Mouse (Mus musculus): ENCODE measurements around the gene Nyap1. TPM values are rescaled to one million over a fixed set of nuclear protein-coding genes. Genes with fewer than 3 reads are reported as not detected.
A peak's percentile ranks its signal among the peaks of the same experiment; 100 is the strongest.

The Nyap1 gene
- polyA plus RNA-seq, 1 experiment from 2014 or later, result 41.3 TPM

DNA sequence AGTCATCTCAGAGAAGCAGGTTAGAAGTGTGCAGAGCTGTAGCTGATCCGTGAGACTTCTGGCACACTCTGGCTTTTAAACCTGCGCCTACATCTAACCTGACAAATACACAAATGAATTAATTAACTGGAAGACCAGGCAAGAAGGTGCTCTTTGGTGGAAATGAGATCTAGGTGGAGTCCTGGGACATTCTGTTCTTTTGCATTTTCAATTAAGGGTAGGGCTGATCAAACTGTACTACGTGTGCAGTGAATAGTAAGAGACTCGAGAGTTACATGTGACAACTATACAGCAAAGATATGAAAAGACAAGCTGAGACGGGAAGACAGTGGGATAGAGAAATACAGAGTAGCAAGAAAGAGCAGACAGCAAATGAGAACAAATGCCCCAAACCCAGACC is 28.0 kb downstream of the Nyap1 start:
- WGBS, result 88% methylated on average over 5 of the region's 5 CpGs
- no peak overlapping the region for H3K9ac ChIP-seq (replicated peaks)
- no peaks in the 10 kb centered on the region for H3K4me1 ChIP-seq
- H3K4me2 ChIP-seq, result no peak overlapping the region
- no peaks in the 10 kb centered on the region for H3K9me3 ChIP-seq (replicated peaks)
- H3K4me3 ChIP-seq (replicated peaks), result no peak overlapping the region
- no peaks in the 10 kb centered on the region for H3K27me3 ChIP-seq (replicated peaks)
- no peak overlapping the region for H3K27ac ChIP-seq (replicated peaks)
- no peaks in the 10 kb centered on the region for H3K36me3 ChIP-seq
- no peak for ATAC-seq (ENCODE audit: low FRiP score)

- peaks cover 9% of the 10 kb centered on the region for H3K4me1 ChIP-seq
- peak overlapping the region; percentile 23; the same call in 1 of the 2 replicates for H3K4me2 ChIP-seq
- no peaks in the 10 kb centered on the region for H3K27me3 ChIP-seq (replicated peaks)
- H3K9me3 ChIP-seq (replicated peaks), result no peaks in the 10 kb centered on the region
- H3K4me3 ChIP-seq (replicated peaks), result no peak overlapping the region
- H3K36me3 ChIP-seq, result no peaks in the 10 kb centered on the region
- no peak overlapping the region for H3K9ac ChIP-seq (replicated peaks)
- 0 out of 2 replicates have a peak overlapping the region, but pooled peaks have one; percentile 33 for H3K27ac ChIP-seq (replicated peaks)
- peak; percentile 41; the same call in 1 of the 2 replicates for ATAC-seq (ENCODE audit: low FRiP score)
- 50% methylated on average over 12 of the region's 12 CpGs for WGBS
Observed at GRCm38 (mm10) chr5:137706913-137707633, 34.3 kb downstream of the Nyap1 start.

DNA sequence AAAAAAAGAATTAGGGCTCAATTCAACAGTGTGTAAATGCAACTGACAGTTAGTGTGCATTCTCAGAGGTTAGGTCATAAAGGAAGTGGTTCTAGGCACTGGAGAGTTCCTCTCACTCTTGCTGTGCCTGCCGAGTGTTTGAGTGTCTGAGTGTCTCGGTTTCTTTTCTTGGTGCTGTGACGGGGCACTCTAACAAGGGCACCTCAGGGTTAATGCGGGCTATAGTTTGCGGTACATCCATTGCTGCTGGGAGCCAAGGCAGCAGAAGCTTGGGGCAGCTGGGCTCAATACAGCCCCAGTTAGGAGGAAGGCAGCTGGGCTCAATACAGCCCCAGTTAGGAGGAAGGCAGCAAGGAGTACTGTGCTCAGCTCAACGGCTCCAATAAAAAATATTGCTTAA is 36.2 kb downstream of the Nyap1 start:
- 22% methylated on average over 6 of the region's 6 CpGs for WGBS
- Histone ChIP-seq H3K36me3 (no peaks in the 10 kb centered on the region), H3K9ac (replicated peaks) (no peak overlapping the region), H3K4me1 (peaks cover 9% of the 10 kb centered on the region), H3K4me2 (no peak overlapping the region), H3K27me3 (replicated peaks) (no peaks in the 10 kb centered on the region), H3K9me3 (replicated peaks) (no peaks in the 10 kb centered on the region), H3K4me3 (replicated peaks) (no peak overlapping the region), H3K27ac (replicated peaks) (no peak overlapping the region)
- no peak for ATAC-seq (ENCODE audit: low FRiP score)

DNA sequence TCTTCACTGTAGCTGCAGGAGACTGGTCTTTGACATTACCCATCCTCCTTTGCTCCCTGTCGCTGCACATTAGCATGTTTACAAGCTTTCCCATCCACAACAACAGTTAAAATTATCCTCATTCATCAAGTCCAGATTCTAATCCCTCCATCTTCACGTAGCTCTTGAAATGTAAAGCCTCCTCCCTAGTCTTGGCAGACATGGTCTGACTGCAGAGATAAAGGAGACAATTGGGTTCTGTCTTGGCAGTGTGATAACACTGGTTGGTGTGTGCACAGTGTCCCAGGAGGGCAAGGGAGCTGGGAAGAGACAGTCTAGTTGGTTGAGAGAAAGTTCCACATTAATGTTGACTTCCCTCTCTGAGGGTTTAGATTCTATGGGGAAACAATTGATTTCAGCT is 41.6 kb downstream of the Nyap1 start:
- Histone ChIP-seq H3K36me3 (no peaks in the 10 kb centered on the region), H3K4me1 (no peaks in the 10 kb centered on the region), H3K27me3 (replicated peaks) (no peaks in the 10 kb centered on the region), H3K9me3 (replicated peaks) (no peaks in the 10 kb centered on the region), H3K4me2 (no peak overlapping the region), H3K4me3 (replicated peaks) (no peak overlapping the region), H3K27ac (replicated peaks) (no peak overlapping the region), H3K9ac (replicated peaks) (no peak overlapping the region)
- ATAC-seq (ENCODE audit: low FRiP score), result no peak
- WGBS, result 61% methylated on average over 2 of the region's 2 CpGs

GRCm38 (mm10) chr5:137699080-137699479 is 42.3 kb downstream of the Nyap1 start:
- H3K9ac ChIP-seq (replicated peaks), result no peak overlapping the region
- 78% methylated on average over 3 of the region's 3 CpGs for WGBS
- no peak overlapping the region for H3K4me2 ChIP-seq
- H3K27me3 ChIP-seq (replicated peaks), result no peaks in the 10 kb centered on the region
- no peak overlapping the region for H3K4me3 ChIP-seq (replicated peaks)
- H3K27ac ChIP-seq (replicated peaks), result no peak overlapping the region
- ATAC-seq (ENCODE audit: low FRiP score), result no peak
- H3K36me3 ChIP-seq, result no peaks in the 10 kb centered on the region
- no peaks in the 10 kb centered on the region for H3K4me1 ChIP-seq
- no peaks in the 10 kb centered on the region for H3K9me3 ChIP-seq (replicated peaks)

DNA sequence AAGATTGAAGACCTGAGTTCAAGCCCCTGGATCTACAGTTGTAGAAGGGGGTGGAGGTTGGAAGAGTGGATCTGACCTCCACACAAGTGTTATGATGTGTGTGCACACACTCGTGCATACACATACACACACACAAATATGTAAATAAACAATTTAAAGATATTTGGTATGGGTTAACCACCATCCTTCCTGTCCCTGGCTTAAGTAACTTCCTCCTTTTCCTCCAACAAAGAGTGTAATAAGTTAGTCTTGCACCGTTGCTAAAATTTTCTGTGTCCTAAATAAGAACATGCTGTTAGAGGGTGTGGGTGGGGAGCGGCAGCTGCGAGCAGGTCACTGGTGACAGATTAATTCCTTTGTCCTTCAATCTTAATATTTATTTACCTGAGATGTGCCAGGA is 45.5 kb downstream of the Nyap1 start:
- no peak overlapping the region for H3K4me3 ChIP-seq (replicated peaks)
- H3K36me3 ChIP-seq, result no peaks in the 10 kb centered on the region
- WGBS, result 79% methylated on average over 4 of the region's 4 CpGs
- H3K27me3 ChIP-seq (replicated peaks), result no peaks in the 10 kb centered on the region
- H3K27ac ChIP-seq (replicated peaks), result no peak overlapping the region
- no peak for ATAC-seq (ENCODE audit: low FRiP score)
- H3K4me1 ChIP-seq, result no peaks in the 10 kb centered on the region
- no peak overlapping the region for H3K9ac ChIP-seq (replicated peaks)
- H3K9me3 ChIP-seq (replicated peaks), result no peaks in the 10 kb centered on the region
- H3K4me2 ChIP-seq, result no peak overlapping the region

DNA sequence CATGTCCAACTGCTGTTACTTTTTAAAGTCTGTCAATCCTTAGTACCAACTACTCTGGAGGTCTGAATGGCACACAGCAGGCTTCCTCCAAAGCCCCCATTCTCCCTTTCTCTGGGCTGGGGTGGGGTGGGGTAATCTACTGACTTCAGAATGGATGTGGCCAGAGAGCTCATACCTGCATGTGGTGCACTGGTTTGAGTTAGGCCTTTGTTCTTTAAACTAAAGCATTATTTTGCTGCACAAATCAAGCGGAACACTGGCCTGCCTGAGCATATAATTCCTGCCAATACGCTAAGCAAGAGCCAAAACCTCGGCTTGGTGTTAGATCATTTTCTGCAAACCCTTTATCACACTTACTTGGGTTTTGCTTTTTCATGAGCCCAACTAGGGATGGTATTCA is 46.6 kb downstream of the Nyap1 start:
- no peaks in the 10 kb centered on the region for H3K4me1 ChIP-seq
- ATAC-seq (ENCODE audit: low FRiP score), result no peak
- WGBS, result 54% methylated on average over 3 of the region's 3 CpGs
- no peak overlapping the region for H3K4me2 ChIP-seq
- no peaks in the 10 kb centered on the region for H3K27me3 ChIP-seq (replicated peaks)
- no peak overlapping the region for H3K27ac ChIP-seq (replicated peaks)
- no peaks in the 10 kb centered on the region for H3K36me3 ChIP-seq
- no peaks in the 10 kb centered on the region for H3K9me3 ChIP-seq (replicated peaks)
- no peak overlapping the region for H3K9ac ChIP-seq (replicated peaks)
- no peak overlapping the region for H3K4me3 ChIP-seq (replicated peaks)

- no peaks in the 10 kb centered on the region for H3K36me3 ChIP-seq
- ATAC-seq (ENCODE audit: low FRiP score), result no peak
- H3K9me3 ChIP-seq (replicated peaks), result no peaks in the 10 kb centered on the region
- no peaks in the 10 kb centered on the region for H3K4me1 ChIP-seq
- H3K4me2 ChIP-seq, result no peak overlapping the region
- H3K9ac ChIP-seq (replicated peaks), result no peak overlapping the region
- H3K4me3 ChIP-seq (replicated peaks), result no peak overlapping the region
- WGBS, result 74% methylated on average over 1 of the region's 1 CpGs
- no peak overlapping the region for H3K27ac ChIP-seq (replicated peaks)
- H3K27me3 ChIP-seq (replicated peaks), result no peaks in the 10 kb centered on the region
Observed at GRCm38 (mm10) chr5:137691881-137692280, 49.5 kb downstream of the Nyap1 start.

DNA sequence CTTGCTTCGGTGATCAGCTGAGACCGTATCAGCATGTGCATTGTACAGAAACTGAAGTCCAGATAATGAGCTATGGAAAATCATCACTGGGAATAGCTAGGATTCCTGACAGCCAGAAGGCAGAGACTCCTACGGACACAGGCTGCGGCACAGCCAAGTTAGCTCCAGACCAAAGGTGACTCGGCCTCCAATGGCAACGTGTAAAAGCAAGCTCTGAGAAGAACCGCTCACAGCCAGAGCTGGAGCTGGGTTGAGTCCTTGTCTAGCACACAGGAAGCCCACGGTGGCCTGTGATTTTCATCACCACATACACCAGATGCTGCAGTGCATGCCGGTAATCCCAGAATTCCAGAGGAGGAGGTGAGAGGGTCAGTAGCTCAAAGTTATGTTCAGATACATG is 50.9 kb downstream of the Nyap1 start:
- no peak overlapping the region for H3K4me2 ChIP-seq
- H3K36me3 ChIP-seq, result no peaks in the 10 kb centered on the region
- H3K4me3 ChIP-seq (replicated peaks), result no peak overlapping the region
- ATAC-seq (ENCODE audit: low FRiP score), result no peak
- no peaks in the 10 kb centered on the region for H3K9me3 ChIP-seq (replicated peaks)
- no peaks in the 10 kb centered on the region for H3K27me3 ChIP-seq (replicated peaks)
- WGBS, result 70% methylated on average over 9 of the region's 9 CpGs
- no peaks in the 10 kb centered on the region for H3K4me1 ChIP-seq
- no peak overlapping the region for H3K9ac ChIP-seq (replicated peaks)
- H3K27ac ChIP-seq (replicated peaks), result no peak overlapping the region

- H3K9ac ChIP-seq (replicated peaks), result no peak overlapping the region
- no peaks in the 10 kb centered on the region for H3K27me3 ChIP-seq (replicated peaks)
- no peak overlapping the region for H3K4me2 ChIP-seq
- peaks cover 4% of the 10 kb centered on the region; the same call in 1 of the 2 replicates for H3K4me1 ChIP-seq
- no peak for ATAC-seq (ENCODE audit: low FRiP score)
- H3K4me3 ChIP-seq (replicated peaks), result no peak overlapping the region
- no peaks in the 10 kb centered on the region for H3K36me3 ChIP-seq
- no peak overlapping the region for H3K27ac ChIP-seq (replicated peaks)
- H3K9me3 ChIP-seq (replicated peaks), result no peaks in the 10 kb centered on the region
- WGBS, result 90% methylated on average over 3 of the region's 3 CpGs
Observed at GRCm38 (mm10) chr5:137689974-137690373, 51.4 kb downstream of the Nyap1 start.

- WGBS, result 86% methylated on average over 6 of the region's 6 CpGs
- Histone ChIP-seq H3K4me1 (peaks cover 24% of the 10 kb centered on the region), H3K36me3 (no peaks in the 10 kb centered on the region), H3K9me3 (replicated peaks) (no peaks in the 10 kb centered on the region), H3K9ac (replicated peaks) (no peak overlapping the region), H3K27ac (replicated peaks) (no peak overlapping the region), H3K4me3 (replicated peaks) (no peak overlapping the region), H3K4me2 (no peak overlapping the region), H3K27me3 (replicated peaks) (no peaks in the 10 kb centered on the region)
- ATAC-seq (ENCODE audit: low FRiP score), result no peak
Observed at GRCm38 (mm10) chr5:137686127-137686790, 55.1 kb downstream of the Nyap1 start.

DNA sequence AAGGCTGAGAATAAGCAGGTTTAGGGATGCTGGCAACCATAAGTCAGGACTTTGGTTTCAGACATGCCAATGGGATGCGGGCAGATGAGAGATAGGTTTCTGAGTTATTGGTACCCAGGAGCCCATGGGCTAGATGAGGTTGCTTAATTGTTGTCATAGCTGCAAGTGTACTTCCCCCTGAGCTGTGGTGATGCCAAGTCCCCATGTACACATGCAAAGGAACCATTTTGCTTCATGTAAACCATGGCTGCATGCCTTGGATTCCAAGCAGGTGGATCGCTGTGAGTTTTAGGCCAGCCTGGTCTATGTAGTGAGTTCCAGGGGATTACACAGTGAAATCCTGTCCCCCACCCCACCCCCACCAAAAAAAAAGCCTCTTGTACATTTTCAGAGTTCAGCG is 55.8 kb downstream of the Nyap1 start:
- WGBS, result 89% methylated on average over 3 of the region's 3 CpGs
- no peak overlapping the region for H3K4me3 ChIP-seq (replicated peaks)
- H3K9me3 ChIP-seq (replicated peaks), result no peaks in the 10 kb centered on the region
- H3K27me3 ChIP-seq (replicated peaks), result no peaks in the 10 kb centered on the region
- no peak overlapping the region for H3K4me2 ChIP-seq
- no peak overlapping the region for H3K9ac ChIP-seq (replicated peaks)
- no peak overlapping the region for H3K27ac ChIP-seq (replicated peaks)
- H3K36me3 ChIP-seq, result no peaks in the 10 kb centered on the region
- H3K4me1 ChIP-seq, result peaks cover 24% of the 10 kb centered on the region
- no peak for ATAC-seq (ENCODE audit: low FRiP score)

Measured in neural tube, embryonic 15.5 days (tissue).